Mouse (Mus musculus) midbrain, embryonic 15.5 days (tissue): ENCODE measurements around the gene A4galt. TPM values are rescaled to one million over a fixed set of nuclear protein-coding genes. Genes with fewer than 3 reads are reported as not detected.

Experiments used
- ATAC-seq: fragments of 200-750 bp; cut with Nextera tagmentation; replicated peaks from 2 replicates; pipeline ENCODE4 v1.8.0; 2017; ENCODE audit warnings: moderate TSS enrichment
- H3K27ac ChIP-seq: fragments of 300-500 bp; sonication (generic); 2 replicates; pipeline ENCODE4 v1.5.1; 2015; ENCODE audit warnings: mild to moderate bottlenecking, inconsistent platforms
- H3K27me3 ChIP-seq: fragments of 300-500 bp; sonication (generic); replicated peaks from 2 replicates; pipeline ENCODE4 v1.6.1; 2015; ENCODE audit warnings: inconsistent platforms
- H3K36me3 ChIP-seq: fragments of 300-500 bp; sonication (generic); replicated peaks from 2 replicates; pipeline ENCODE4 v1.6.1; 2015; ENCODE audit warnings: inconsistent platforms
- H3K4me1 ChIP-seq: fragments of 300-500 bp; sonication (generic); 2 replicates; pipeline ENCODE4 v1.6.1; 2015; ENCODE audit warnings: inconsistent platforms
- H3K4me2 ChIP-seq: fragments of 300-500 bp; sonication (generic); 2 replicates; pipeline ENCODE4 v1.6.1; 2015; ENCODE audit warnings: inconsistent platforms, mild to moderate bottlenecking, moderate library complexity
- H3K4me3 ChIP-seq: fragments of 300-500 bp; sonication (generic); 2 replicates; pipeline ENCODE4 v1.5.1; 2015; ENCODE audit warnings: mild to moderate bottlenecking, inconsistent platforms
- H3K9ac ChIP-seq: fragments of 300-500 bp; sonication (generic); 2 replicates; pipeline ENCODE4 v1.6.1; 2015; ENCODE audit warnings: mild to moderate bottlenecking, inconsistent platforms
- H3K9me3 ChIP-seq: fragments of 300-500 bp; sonication (generic); 2 replicates; pipeline ENCODE4 v1.6.1; 2016; ENCODE audit warnings: inconsistent platforms
- WGBS: fragments of 180-500 bp; shearing (Covaris S2); methylation state at CpG from one replicate; pipeline ENCODE4 v1.1.7; 2015; ENCODE audit warnings: mixed read lengths; 5-methylcytosine and 5-hydroxymethylcytosine counted together
- polyA plus RNA-seq: library from polyadenylated mRNA; unstranded; fragments of >200 nt; fragmentation: Nextera tagmentation; extraction: Ambion mirVana; gene quantifications from 2 replicates; pipeline ENCODE4 v1.2.1, GENCODE M21; 2015

Gene A4galt
- polyA plus RNA-seq, 1 experiment from 2014 or later = 3.4 TPM

DNA sequence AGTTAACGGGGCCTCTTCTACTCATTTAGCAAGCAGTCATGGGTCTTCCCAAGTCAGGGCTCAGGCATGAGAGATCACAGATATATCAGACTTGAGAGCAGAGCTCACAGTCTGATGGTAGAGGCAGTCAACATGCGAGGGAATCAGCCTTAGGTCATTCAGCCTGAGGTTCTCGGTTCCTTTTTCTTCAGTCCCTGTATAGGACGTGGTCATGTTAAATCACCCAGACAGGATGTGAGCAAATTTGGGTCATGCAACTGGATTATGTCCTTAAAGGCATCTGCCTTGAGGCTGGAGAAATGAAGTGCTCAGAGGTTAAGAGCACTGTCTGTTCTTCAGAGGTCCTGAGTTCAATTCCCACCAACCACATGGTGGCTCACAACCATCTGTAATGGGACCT, 29.9 kb downstream of the A4galt start:
- no peak overlapping the region for H3K27ac ChIP-seq
- no peaks in the 10 kb centered on the region for H3K9me3 ChIP-seq
- no peak overlapping the region for H3K9ac ChIP-seq
- H3K4me2 ChIP-seq = no peak overlapping the region
- peaks cover 14% of the 10 kb centered on the region for H3K4me1 ChIP-seq
- WGBS = 88% methylated on average over 4 of the region's 4 CpGs
- H3K4me3 ChIP-seq = no peak overlapping the region
- H3K36me3 ChIP-seq = no peaks in the 10 kb centered on the region
- no peak for ATAC-seq
- no peaks in the 10 kb centered on the region for H3K27me3 ChIP-seq

DNA sequence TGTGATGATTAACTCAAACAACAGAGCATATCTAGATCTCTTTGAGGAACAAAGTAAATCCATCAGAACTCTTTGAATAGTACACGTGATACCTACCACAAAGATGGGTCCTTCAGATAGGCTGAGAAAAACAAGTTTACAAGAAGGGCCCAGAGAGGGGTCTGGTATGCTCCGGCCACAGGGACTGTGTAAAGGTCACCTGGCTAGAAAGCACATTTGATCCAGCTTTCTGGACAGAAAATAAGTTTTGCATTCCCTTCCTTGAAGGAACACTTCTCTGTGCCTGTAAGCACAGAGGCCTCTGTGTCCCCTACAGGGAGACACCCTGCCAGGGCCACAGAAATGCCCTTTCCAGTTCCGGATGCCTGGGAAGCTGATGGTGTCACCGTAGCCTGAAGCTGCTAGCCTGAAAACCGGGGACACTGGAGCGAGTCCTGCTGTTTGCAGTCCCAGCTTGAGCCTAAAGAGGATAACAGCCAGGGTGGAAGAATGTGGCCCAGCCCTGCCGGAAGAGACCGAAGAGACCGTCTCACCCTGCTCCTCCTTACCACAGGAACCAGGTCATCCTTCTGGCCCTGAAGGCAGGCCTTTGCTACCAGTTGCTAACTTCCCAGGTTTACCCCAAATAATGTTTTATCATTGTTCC, 31.1 kb downstream of the A4galt start:
- no peak overlapping the region for H3K9ac ChIP-seq
- 54% methylated on average over 9 of the region's 9 CpGs for WGBS
- H3K27me3 ChIP-seq = no peaks in the 10 kb centered on the region
- H3K27ac ChIP-seq = no peak overlapping the region
- H3K4me1 ChIP-seq = peaks cover 20% of the 10 kb centered on the region
- no peaks in the 10 kb centered on the region for H3K36me3 ChIP-seq
- no peak overlapping the region for H3K4me2 ChIP-seq
- H3K4me3 ChIP-seq = no peak overlapping the region
- no peak for ATAC-seq
- no peaks in the 10 kb centered on the region for H3K9me3 ChIP-seq

DNA sequence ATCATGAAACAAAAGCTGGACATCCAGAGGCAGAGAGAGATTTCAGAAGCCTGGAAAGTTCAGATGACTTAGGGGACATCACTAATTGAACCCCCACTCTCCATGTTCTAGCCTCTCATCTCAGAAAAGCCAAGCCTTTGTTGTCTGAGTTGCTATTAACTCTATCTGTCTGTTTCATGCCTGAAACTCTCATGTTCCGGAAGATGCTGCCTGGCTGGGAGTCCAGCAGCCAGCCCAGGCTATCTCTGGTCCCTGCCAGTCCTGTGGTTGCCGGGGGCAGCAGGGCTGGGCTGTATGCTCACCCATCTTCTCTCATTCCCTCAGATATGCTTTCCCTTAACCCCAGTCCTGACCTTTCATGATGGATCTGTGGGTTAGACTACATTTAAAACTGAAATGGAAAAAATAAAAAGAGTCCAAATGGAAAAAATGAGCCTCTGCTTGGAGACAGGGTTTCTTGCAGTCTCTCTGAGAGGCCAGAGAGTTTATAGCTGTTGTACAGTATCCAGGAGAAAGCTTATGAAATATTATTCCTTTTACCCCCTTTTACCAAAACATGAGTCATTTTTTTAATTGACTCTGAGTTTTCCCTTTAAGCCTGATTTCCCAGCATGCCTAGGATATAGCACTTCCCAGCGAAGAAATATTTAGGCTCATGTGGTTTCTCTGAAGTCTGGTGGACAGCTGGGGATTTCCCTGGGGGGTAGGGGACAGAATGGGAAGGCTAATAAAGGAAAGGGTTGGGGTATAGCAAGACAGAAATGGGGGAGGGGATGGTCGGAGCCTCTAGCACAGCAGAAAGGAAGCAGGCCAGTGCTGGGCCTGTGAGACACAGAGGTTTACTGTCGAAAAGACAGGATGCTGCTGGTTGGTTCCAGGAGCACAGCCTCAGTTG, 36.0 kb downstream of the A4galt start:
- Histone ChIP-seq H3K4me3 (no peak overlapping the region), H3K9ac (no peak overlapping the region; the same call in 1 of the 2 replicates), H3K27me3 (no peaks in the 10 kb centered on the region), H3K27ac (peak overlapping the region; percentile 56), H3K4me1 (peaks cover 6% of the 10 kb centered on the region; the same call in 1 of the 2 replicates), H3K9me3 (no peaks in the 10 kb centered on the region), H3K36me3 (no peaks in the 10 kb centered on the region), H3K4me2 (no peak overlapping the region)
- ATAC-seq = 0 out of 2 replicates have a peak, but pooled peaks have one; percentile 39
- 27% methylated on average over 5 of the region's 5 CpGs for WGBS

DNA sequence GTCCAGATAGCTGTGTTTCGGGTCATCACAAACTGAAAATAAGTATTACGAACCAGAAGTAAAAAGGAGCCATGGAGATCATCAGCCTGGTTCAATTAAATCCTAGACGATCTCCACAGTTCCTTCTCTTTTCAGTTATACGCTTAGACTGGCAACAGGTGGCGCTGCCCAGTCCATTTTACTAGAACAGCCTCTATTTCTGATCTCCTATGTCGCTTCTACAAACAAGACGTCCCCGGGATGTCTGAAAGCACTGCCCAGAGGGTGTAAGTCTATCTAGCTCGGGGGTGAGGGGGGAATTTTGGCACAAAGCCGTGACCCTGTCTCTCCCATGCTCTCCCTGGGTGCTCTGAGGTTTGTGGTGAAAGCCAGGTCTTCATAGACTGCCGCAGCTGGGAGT, 41.3 kb downstream of the A4galt start:
- H3K4me1 ChIP-seq = peaks cover 10% of the 10 kb centered on the region; the same call in 1 of the 2 replicates
- H3K27me3 ChIP-seq = 0 out of 2 replicates have a peak, but pooled peaks cover 3% of the 10 kb centered on the region
- H3K4me2 ChIP-seq = peak overlapping the region; percentile 53
- no peak overlapping the region; the same call in 1 of the 2 replicates for H3K27ac ChIP-seq
- H3K4me3 ChIP-seq = peak overlapping the region; percentile 27
- WGBS = 24% methylated on average over 11 of the region's 11 CpGs
- no peaks in the 10 kb centered on the region for H3K9me3 ChIP-seq
- H3K36me3 ChIP-seq = no peaks in the 10 kb centered on the region
- ATAC-seq = no peak
- H3K9ac ChIP-seq = peak overlapping the region; percentile 11; the same call in 1 of the 2 replicates

GRCm38 (mm10) chr15:83209719-83210118, 41.9 kb downstream of the A4galt start:
- Histone ChIP-seq H3K9me3 (no peaks in the 10 kb centered on the region), H3K27me3 (0 out of 2 replicates have a peak, but pooled peaks cover 3% of the 10 kb centered on the region), H3K9ac (peak overlapping the region; percentile 11; the same call in 1 of the 2 replicates), H3K4me2 (peak overlapping the region; percentile 53), H3K36me3 (no peaks in the 10 kb centered on the region), H3K27ac (no peak overlapping the region; the same call in 1 of the 2 replicates), H3K4me1 (peaks cover 10% of the 10 kb centered on the region; the same call in 1 of the 2 replicates), H3K4me3 (peak overlapping the region; percentile 27)
- no peak for ATAC-seq
- whole genome bisulfite sequencing = 18% methylated on average over 10 of the region's 10 CpGs

GRCm38 (mm10) chr15:83209092-83209695, 42.4 kb downstream of the A4galt start:
- peak overlapping the region; percentile 53 for H3K4me2 ChIP-seq
- peaks cover 10% of the 10 kb centered on the region; the same call in 1 of the 2 replicates for H3K4me1 ChIP-seq
- H3K9me3 ChIP-seq = no peaks in the 10 kb centered on the region
- H3K4me3 ChIP-seq = peak overlapping the region; percentile 27
- no peak overlapping the region for H3K9ac ChIP-seq
- no peaks in the 10 kb centered on the region for H3K36me3 ChIP-seq
- H3K27me3 ChIP-seq = 0 out of 2 replicates have a peak, but pooled peaks cover 3% of the 10 kb centered on the region
- ATAC-seq = no peak
- 42% methylated on average over 4 of the region's 4 CpGs for WGBS
- H3K27ac ChIP-seq = no peak overlapping the region

GRCm38 (mm10) chr15:83204731-83205451, 46.7 kb downstream of the A4galt start:
- Histone ChIP-seq H3K9me3 (no peaks in the 10 kb centered on the region), H3K4me2 (peak overlapping the region; percentile 22; the same call in 1 of the 2 replicates), H3K4me3 (no peak overlapping the region), H3K27ac (no peak overlapping the region), H3K36me3 (no peaks in the 10 kb centered on the region), H3K27me3 (0 out of 2 replicates have a peak, but pooled peaks cover 3% of the 10 kb centered on the region), H3K4me1 (peaks cover 7% of the 10 kb centered on the region; the same call in 1 of the 2 replicates), H3K9ac (no peak overlapping the region)
- no peak for ATAC-seq
- 36% methylated on average over 9 of the region's 10 CpGs for WGBS

GRCm38 (mm10) chr15:83202412-83202811, 49.2 kb downstream of the A4galt start:
- 65% methylated on average over 4 of the region's 4 CpGs for WGBS
- Histone ChIP-seq H3K27ac (no peak overlapping the region), H3K9me3 (no peaks in the 10 kb centered on the region), H3K4me2 (no peak overlapping the region), H3K9ac (no peak overlapping the region), H3K36me3 (no peaks in the 10 kb centered on the region), H3K27me3 (no peaks in the 10 kb centered on the region), H3K4me1 (no peaks in the 10 kb centered on the region), H3K4me3 (no peak overlapping the region)
- ATAC-seq = no peak

DNA sequence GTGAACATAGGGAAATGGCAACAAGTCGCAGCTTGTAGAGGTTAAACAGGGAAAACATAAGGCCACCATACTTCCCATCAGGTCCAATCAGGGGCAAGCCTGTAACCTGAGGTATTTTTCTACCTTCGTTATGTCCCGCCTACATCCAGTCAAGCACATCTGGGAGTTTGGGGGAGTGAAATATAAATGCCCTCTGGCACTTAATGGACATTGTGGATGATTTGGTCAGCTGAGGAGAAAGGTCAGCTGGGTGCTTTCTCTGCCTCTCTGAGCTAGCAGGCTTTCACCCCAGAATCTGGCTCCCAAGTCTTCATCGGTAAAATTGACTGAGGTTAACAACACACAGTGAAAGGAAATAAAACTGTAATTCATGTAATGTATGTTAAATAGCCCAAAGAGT, 58.2 kb downstream of the A4galt start:
- Histone ChIP-seq H3K4me1 (no peaks in the 10 kb centered on the region), H3K27ac (no peak overlapping the region), H3K4me3 (no peak overlapping the region), H3K4me2 (no peak overlapping the region), H3K9me3 (no peaks in the 10 kb centered on the region), H3K36me3 (no peaks in the 10 kb centered on the region), H3K27me3 (no peaks in the 10 kb centered on the region), H3K9ac (no peak overlapping the region)
- ATAC-seq = no peak
- 89% methylated on average over 4 of the region's 4 CpGs for WGBS

DNA sequence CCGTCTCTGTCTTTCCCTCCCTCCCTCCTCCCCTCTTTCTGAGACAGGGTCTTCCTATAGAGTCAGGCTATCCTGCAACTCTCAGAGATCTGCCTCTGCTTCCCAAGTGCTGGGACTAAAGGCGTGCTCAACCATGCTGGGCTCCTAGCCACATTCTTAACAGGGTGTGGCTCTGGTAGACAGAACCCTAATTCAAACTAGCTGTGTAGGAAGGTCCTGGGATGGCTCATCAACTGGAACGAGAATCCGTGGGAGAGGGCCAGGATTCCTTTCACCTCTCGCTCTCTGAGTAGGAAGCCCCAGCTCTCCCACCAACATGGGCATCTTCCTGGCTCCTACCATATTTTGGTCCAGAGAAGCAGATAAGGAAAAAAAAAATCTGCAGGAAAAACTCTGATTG, 69.2 kb downstream of the A4galt start:
- H3K27me3 ChIP-seq = no peaks in the 10 kb centered on the region
- ATAC-seq = no peak
- no peak overlapping the region for H3K9ac ChIP-seq
- WGBS = 70% methylated on average over 5 of the region's 5 CpGs
- no peak overlapping the region for H3K4me3 ChIP-seq
- no peaks in the 10 kb centered on the region for H3K9me3 ChIP-seq
- no peak overlapping the region for H3K4me2 ChIP-seq
- no peak overlapping the region for H3K27ac ChIP-seq
- H3K36me3 ChIP-seq = no peaks in the 10 kb centered on the region
- no peaks in the 10 kb centered on the region for H3K4me1 ChIP-seq

DNA sequence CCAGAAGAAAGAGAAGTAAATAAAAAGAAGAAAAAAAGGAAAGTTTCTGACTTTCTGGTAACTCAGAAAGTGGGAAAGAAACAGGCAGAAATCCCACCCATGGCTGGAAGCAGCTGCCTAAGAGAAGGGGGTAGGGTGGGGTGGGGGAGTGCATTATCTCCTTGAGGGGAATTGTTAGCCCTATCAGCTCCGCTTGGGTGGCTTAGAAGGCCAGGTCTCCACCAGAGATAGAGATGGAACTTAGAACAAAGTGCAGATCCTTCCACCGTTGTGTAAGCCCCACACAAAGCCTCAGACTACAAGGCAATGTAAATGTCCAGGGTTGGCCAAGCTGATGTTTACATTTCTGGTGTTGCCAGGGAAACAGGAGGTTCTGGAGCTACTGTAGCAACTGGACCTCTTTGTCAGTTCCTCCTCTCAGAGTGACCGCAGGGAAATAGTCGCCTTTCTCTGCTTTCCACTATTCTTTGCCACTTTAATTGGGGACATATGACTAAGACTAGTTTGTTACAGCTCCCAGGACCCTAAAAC, 69.7 kb downstream of the A4galt start:
- no peak overlapping the region for H3K4me2 ChIP-seq
- H3K9me3 ChIP-seq = no peaks in the 10 kb centered on the region
- H3K27me3 ChIP-seq = no peaks in the 10 kb centered on the region
- H3K9ac ChIP-seq = no peak overlapping the region
- ATAC-seq = no peak
- no peak overlapping the region for H3K4me3 ChIP-seq
- H3K27ac ChIP-seq = no peak overlapping the region
- no peaks in the 10 kb centered on the region for H3K4me1 ChIP-seq
- WGBS = 46% methylated on average over 4 of the region's 4 CpGs
- no peaks in the 10 kb centered on the region for H3K36me3 ChIP-seq
